Mouse (Mus musculus) naive thymus-derived CD4-positive, alpha-beta T cell, adult 2 months (primary cell): ENCODE measurements at regions not wholly inside any gene's neighbourhood (a gene's known extent, or its start where the extent isn't known, plus 50 kb on each side); places are given as distances from the start of the nearest gene placed in this dataset.

ENCODE experiments used
- DNase-seq: peaks from one replicate; pipeline ENCODE4 v3.0.0-alpha.2; 2011; ENCODE audit warnings: low read depth

GRCm38 (mm10) chr10:17202556-17203415 is 520.2 kb upstream of the Cited2 start:
- DNase-seq, result no peak

- DNase-seq, result no peak
Observed at GRCm38 (mm10) chr10:17203416-17204110, 519.5 kb upstream of the Cited2 start.

- DNase-seq, result no peak
Observed at GRCm38 (mm10) chr10:17204153-17204552, 518.9 kb upstream of the Cited2 start.

GRCm38 (mm10) chr10:17212551-17213309 is 510.3 kb upstream of the Cited2 start:
- DNase-seq, result no peak

- no peak for DNase-seq
Observed at GRCm38 (mm10) chr10:17213310-17214064, 509.5 kb upstream of the Cited2 start.

GRCm38 (mm10) chr10:17214065-17214440 is 509.0 kb upstream of the Cited2 start:
- DNase-seq, result no peak

GRCm38 (mm10) chr10:17215029-17215428 is 508.0 kb upstream of the Cited2 start:
- no peak for DNase-seq

- no peak for DNase-seq
Observed at GRCm38 (mm10) chr10:17221495-17221894, 501.5 kb upstream of the Cited2 start.

- no peak for DNase-seq
Observed at GRCm38 (mm10) chr10:17225727-17226126, 497.3 kb upstream of the Cited2 start.

- no peak for DNase-seq
Observed at GRCm38 (mm10) chr10:17230040-17230818, 492.8 kb upstream of the Cited2 start.

- no peak for DNase-seq
Observed at GRCm38 (mm10) chr10:17235955-17236650, 486.9 kb upstream of the Cited2 start.

- DNase-seq, result no peak
Observed at GRCm38 (mm10) chr10:17236761-17237160, 486.3 kb upstream of the Cited2 start.

GRCm38 (mm10) chr10:17237463-17237862 is 485.6 kb upstream of the Cited2 start:
- DNase-seq, result no peak

GRCm38 (mm10) chr10:17237918-17238850 is 484.8 kb upstream of the Cited2 start:
- DNase-seq, result no peak

GRCm38 (mm10) chr10:17248270-17248669 is 474.7 kb upstream of the Cited2 start:
- no peak for DNase-seq

- DNase-seq, result no peak
Observed at GRCm38 (mm10) chr10:17253040-17253439, 470.0 kb upstream of the Cited2 start.

GRCm38 (mm10) chr10:17260154-17260553 is 462.9 kb upstream of the Cited2 start:
- DNase-seq, result no peak

- DNase-seq, result no peak
Observed at GRCm38 (mm10) chr10:17260615-17261014, 462.4 kb upstream of the Cited2 start.

- DNase-seq, result no peak
Observed at GRCm38 (mm10) chr10:17261192-17261824, 461.7 kb upstream of the Cited2 start.
